Mouse (Mus musculus): ENCODE results near the gene Prkab2. TPM values are rescaled to one million over a fixed set of nuclear protein-coding genes. Genes with fewer than 3 reads are reported as not detected.

Gene Prkab2
- polyA plus RNA-seq, 1 experiment from 2014 or later: 4.6 TPM

GRCm38 (mm10) chr3:97661206-97661605 lies 3.2 kb downstream of the Prkab2 start:
- H3K4me1 ChIP-seq (ENCODE audit: insufficient read depth): no peaks in the 10 kb centered on the region
- H3K9ac ChIP-seq: no peak overlapping the region
- 63% methylated on average over 8 of the region's 8 CpGs for WGBS
- peaks cover 27% of the 10 kb centered on the region; the same call in 1 of the 2 replicates for H3K36me3 ChIP-seq (ENCODE audit: insufficient read depth)
- ATAC-seq (ENCODE audit: insufficient read depth): no peak
- no peak for DNase-seq
- no peaks in the 10 kb centered on the region for H3K9me3 ChIP-seq (ENCODE audit: low read depth, low read length)
- H3K27me3 ChIP-seq (ENCODE audit: insufficient read depth, low read length): no peaks in the 10 kb centered on the region
- H3K4me3 ChIP-seq (ENCODE audit: low read depth, low read length): no peak overlapping the region
- H3K4me2 ChIP-seq: no peak overlapping the region
- TF ChIP-seq CTCF (IDR thresholded peaks at IDR 0.05; ENCODE audit: low read depth): no peak
- no peak overlapping the region for H3K27ac ChIP-seq (ENCODE audit: low read depth)

- no peak for TF ChIP-seq CTCF (IDR thresholded peaks at IDR 0.05; ENCODE audit: low read depth)
- no peaks in the 10 kb centered on the region for H3K27me3 ChIP-seq (ENCODE audit: insufficient read depth, low read length)
- no peak overlapping the region for H3K27ac ChIP-seq (ENCODE audit: low read depth)
- H3K9ac ChIP-seq: no peak overlapping the region
- no peak for DNase-seq
- H3K9me3 ChIP-seq (ENCODE audit: low read depth, low read length): no peaks in the 10 kb centered on the region
- H3K4me2 ChIP-seq: no peak overlapping the region
- no peak for ATAC-seq (ENCODE audit: insufficient read depth)
- H3K4me1 ChIP-seq (ENCODE audit: insufficient read depth): no peaks in the 10 kb centered on the region
- no peak overlapping the region for H3K4me3 ChIP-seq (ENCODE audit: low read depth, low read length)
- 63% methylated on average over 9 of the region's 9 CpGs for WGBS
- peaks cover 49% of the 10 kb centered on the region; the same call in 1 of the 2 replicates for H3K36me3 ChIP-seq (ENCODE audit: insufficient read depth)
These were observed 7.5 kb downstream of the Prkab2 start for GRCm38 (mm10) chr3:97665525-97665924.

- no peaks in the 10 kb centered on the region for H3K27me3 ChIP-seq (ENCODE audit: insufficient read depth, low read length)
These were observed 8.2 kb downstream of the Prkab2 start for GRCm38 (mm10) chr3:97666154-97666553.

GRCm38 (mm10) chr3:97667093-97667675 lies 9.2 kb downstream of the Prkab2 start:
- 56% methylated on average over 14 of the region's 14 CpGs for WGBS

More at GRCm38 (mm10) chr3:97666154-97666553, 8.2 kb downstream of the Prkab2 start:
- ATAC-seq (ENCODE audit: insufficient read depth) (no peak), DNase-seq (no peak)
- no peaks in the 10 kb centered on the region for H3K9me3 ChIP-seq (ENCODE audit: low read depth, low read length)
- H3K36me3 ChIP-seq (ENCODE audit: insufficient read depth): peaks cover 49% of the 10 kb centered on the region; the same call in 1 of the 2 replicates
- no peaks in the 10 kb centered on the region for H3K4me1 ChIP-seq (ENCODE audit: insufficient read depth)
- TF ChIP-seq CTCF (IDR thresholded peaks at IDR 0.05; ENCODE audit: low read depth): no peak
- H3K9ac ChIP-seq: no peak overlapping the region
- no peak overlapping the region for H3K27ac ChIP-seq (ENCODE audit: low read depth)
- H3K4me3 ChIP-seq (ENCODE audit: low read depth, low read length): no peak overlapping the region
- WGBS: 53% methylated on average over 8 of the region's 8 CpGs
- H3K4me2 ChIP-seq: no peak overlapping the region

GRCm38 (mm10) chr3:97674644-97675110 lies 16.7 kb downstream of the Prkab2 start, which contains the start of gene Gm17651:
Gene Gm17651 (minus strand): TSS chr3:97674694.
- no peak for TF ChIP-seq CTCF (IDR thresholded peaks at IDR 0.05; ENCODE audit: low read depth)
- H3K36me3 ChIP-seq (ENCODE audit: insufficient read depth): 0 out of 2 replicates have a peak, but pooled peaks cover 10% of the 10 kb centered on the region
- H3K4me2 ChIP-seq: no peak within 1 kb of the TSS
- no peaks in the 10 kb centered on the region for H3K4me1 ChIP-seq (ENCODE audit: insufficient read depth)
- WGBS: 81% methylated on average over 7 of the region's 7 CpGs
- H3K4me3 ChIP-seq (ENCODE audit: low read depth, low read length): no peak within 1 kb of the TSS
- H3K9me3 ChIP-seq (ENCODE audit: low read depth, low read length): no peaks in the 10 kb centered on the region
- no peak within 1 kb of the TSS for H3K27ac ChIP-seq (ENCODE audit: low read depth)
- no peak within 1 kb of the TSS for H3K9ac ChIP-seq
- no peak for ATAC-seq (ENCODE audit: insufficient read depth)
- DNase-seq: no peak
- H3K27me3 ChIP-seq (ENCODE audit: insufficient read depth, low read length): no peaks in the 10 kb centered on the region

More at GRCm38 (mm10) chr3:97667093-97667675, 9.2 kb downstream of the Prkab2 start:
- Histone ChIP-seq H3K27ac (ENCODE audit: low read depth) (no peak overlapping the region), H3K9ac (no peak overlapping the region), H3K9me3 (ENCODE audit: low read depth, low read length) (no peaks in the 10 kb centered on the region), H3K36me3 (ENCODE audit: insufficient read depth) (peaks cover 53% of the 10 kb centered on the region; the same call in 1 of the 2 replicates), H3K27me3 (ENCODE audit: insufficient read depth, low read length) (no peaks in the 10 kb centered on the region), H3K4me1 (ENCODE audit: insufficient read depth) (no peaks in the 10 kb centered on the region), H3K4me3 (ENCODE audit: low read depth, low read length) (no peak overlapping the region), H3K4me2 (no peak overlapping the region)
- ATAC-seq (ENCODE audit: insufficient read depth) (no peak), DNase-seq (no peak)
- TF ChIP-seq CTCF (IDR thresholded peaks at IDR 0.05; ENCODE audit: low read depth): no peak

GRCm38 (mm10) chr3:97676126-97676525 lies 18.1 kb downstream of the Prkab2 start:
- Histone ChIP-seq H3K9ac (no peak overlapping the region), H3K4me2 (no peak overlapping the region), H3K27me3 (ENCODE audit: insufficient read depth, low read length) (no peaks in the 10 kb centered on the region), H3K27ac (ENCODE audit: low read depth) (no peak overlapping the region), H3K9me3 (ENCODE audit: low read depth, low read length) (no peaks in the 10 kb centered on the region), H3K4me1 (ENCODE audit: insufficient read depth) (no peaks in the 10 kb centered on the region; the same call in 1 of the 2 replicates), H3K36me3 (ENCODE audit: insufficient read depth) (0 out of 2 replicates have a peak, but pooled peaks cover 4% of the 10 kb centered on the region), H3K4me3 (ENCODE audit: low read depth, low read length) (no peak overlapping the region)
- WGBS: 94% methylated on average over 3 of the region's 3 CpGs
- ATAC-seq (ENCODE audit: insufficient read depth): no peak
- TF ChIP-seq CTCF (IDR thresholded peaks at IDR 0.05; ENCODE audit: low read depth): no peak
- DNase-seq: no peak

GRCm38 (mm10) chr3:97678416-97678815 lies 20.4 kb downstream of the Prkab2 start:
- no peak for DNase-seq
- no peaks in the 10 kb centered on the region for H3K9me3 ChIP-seq (ENCODE audit: low read depth, low read length)
- H3K4me1 ChIP-seq (ENCODE audit: insufficient read depth): no peaks in the 10 kb centered on the region; the same call in 1 of the 2 replicates
- H3K9ac ChIP-seq: no peak overlapping the region
- no peak overlapping the region for H3K4me2 ChIP-seq
- 86% methylated on average over 3 of the region's 3 CpGs for WGBS
- no peak for TF ChIP-seq CTCF (IDR thresholded peaks at IDR 0.05; ENCODE audit: low read depth)
- no peak for ATAC-seq (ENCODE audit: insufficient read depth)
- no peak overlapping the region for H3K4me3 ChIP-seq (ENCODE audit: low read depth, low read length)
- H3K27me3 ChIP-seq (ENCODE audit: insufficient read depth, low read length): no peaks in the 10 kb centered on the region
- H3K27ac ChIP-seq (ENCODE audit: low read depth): no peak overlapping the region
- no peaks in the 10 kb centered on the region for H3K36me3 ChIP-seq (ENCODE audit: insufficient read depth)
